Mouse (Mus musculus): ENCODE results near the gene Tpx2.

The Tpx2 gene

GRCm38 (mm10) chr2:152820369-152820768 is 27.4 kb upstream of the Tpx2 start:
- DNase-seq (ENCODE audit: low read depth, low spot score): no peak

DNA sequence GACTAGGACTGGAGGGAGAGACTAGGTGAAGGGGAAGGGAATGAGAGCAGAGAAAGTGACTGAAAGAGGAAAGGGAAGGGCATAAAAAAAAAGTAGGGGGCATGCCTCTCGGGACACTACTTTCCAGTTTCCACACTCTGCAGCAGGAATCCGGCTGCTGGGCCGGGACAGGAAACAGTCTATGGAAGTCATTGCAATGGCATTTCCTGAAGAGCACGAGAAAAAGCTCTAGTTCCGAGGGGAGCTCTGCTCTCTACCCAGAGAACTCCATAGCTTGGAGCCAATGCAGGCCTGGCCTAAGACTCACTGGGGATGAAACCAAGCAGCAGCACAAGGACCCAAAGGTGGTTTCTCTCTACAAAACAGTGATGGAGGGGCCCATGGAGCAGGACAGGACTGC is 26.7 kb upstream of the Tpx2 start:
- DNase-seq (ENCODE audit: low read depth, low spot score): no peak

DNA sequence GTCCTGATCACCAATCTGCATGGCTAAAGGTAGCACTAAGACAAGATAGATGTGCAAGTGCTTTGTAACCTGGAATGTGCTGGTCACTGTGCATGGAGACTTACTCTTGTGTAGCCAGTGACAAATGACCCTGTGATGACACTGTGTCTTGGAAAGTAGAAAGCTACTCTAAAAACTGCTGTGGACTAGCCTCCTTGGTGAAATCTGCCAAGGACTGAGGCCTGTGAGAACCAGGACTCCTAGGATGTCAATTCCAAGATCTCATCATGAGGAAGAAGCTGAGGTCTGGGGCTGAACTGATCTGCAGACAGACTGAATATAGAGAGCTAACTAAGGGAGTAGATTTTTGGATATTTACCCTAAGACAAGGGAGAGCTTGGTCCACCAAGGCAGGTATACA is 26.2 kb upstream of the Tpx2 start:
- no peak for DNase-seq (ENCODE audit: low read depth, low spot score)

GRCm38 (mm10) chr2:152823770-152824169 is 24.0 kb upstream of the Tpx2 start:
- DNase-seq (ENCODE audit: low read depth, low spot score): no peak

- no peak for DNase-seq (ENCODE audit: low read depth, low spot score)
These were observed 23.2 kb upstream of the Tpx2 start for GRCm38 (mm10) chr2:152824438-152825167.

DNA sequence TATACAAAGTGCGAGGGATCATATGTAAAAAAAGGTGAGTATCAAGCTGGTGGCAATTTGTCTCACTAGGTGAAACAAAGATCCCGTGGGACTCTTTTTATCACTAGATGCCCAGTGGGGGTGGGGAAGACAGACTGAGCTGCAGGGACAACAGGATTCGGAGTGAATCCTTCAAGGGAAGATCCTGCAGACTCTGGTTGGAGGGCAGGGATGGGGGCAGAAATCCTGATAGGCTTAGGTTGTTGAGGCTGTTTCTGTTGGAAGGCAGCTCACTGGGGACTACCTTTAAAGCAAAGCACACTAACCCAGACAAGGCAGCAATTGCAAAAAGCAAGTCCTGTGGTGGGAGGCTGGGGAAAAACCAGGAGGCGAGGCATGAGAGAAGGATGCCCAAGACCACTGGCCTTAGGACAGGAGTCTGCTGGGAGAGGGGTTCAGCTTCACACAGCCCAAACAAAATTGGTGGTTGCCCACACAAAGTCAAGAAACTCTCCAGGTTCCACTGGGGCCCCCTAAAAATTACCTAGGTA is 22.5 kb upstream of the Tpx2 start:
- DNase-seq (ENCODE audit: low read depth, low spot score): no peak

- no peak for DNase-seq (ENCODE audit: low read depth, low spot score)
These were observed 22.1 kb upstream of the Tpx2 start for GRCm38 (mm10) chr2:152825713-152826112.

DNA sequence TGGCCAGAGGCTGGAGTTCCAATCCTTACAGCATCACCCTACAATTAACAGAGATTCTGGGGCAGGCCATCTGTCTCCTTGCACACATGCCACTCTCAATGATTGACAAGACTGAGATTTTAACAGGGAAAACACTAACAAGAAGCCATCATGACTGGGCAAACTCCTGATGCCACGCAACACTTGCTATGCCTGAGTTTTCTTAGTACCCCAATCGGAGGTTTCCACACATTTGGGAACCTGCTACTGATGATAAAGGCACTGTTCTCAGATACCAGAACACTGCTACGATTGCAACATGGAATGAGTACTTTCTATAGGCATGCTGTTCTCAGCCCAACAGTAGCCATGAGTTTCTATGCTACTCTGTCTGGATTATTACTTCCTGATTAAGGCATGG is 21.3 kb upstream of the Tpx2 start:
- DNase-seq (ENCODE audit: low read depth, low spot score): no peak

- no peak for DNase-seq (ENCODE audit: low read depth, low spot score)
These were observed 20.3 kb upstream of the Tpx2 start for GRCm38 (mm10) chr2:152827321-152828010.

DNA sequence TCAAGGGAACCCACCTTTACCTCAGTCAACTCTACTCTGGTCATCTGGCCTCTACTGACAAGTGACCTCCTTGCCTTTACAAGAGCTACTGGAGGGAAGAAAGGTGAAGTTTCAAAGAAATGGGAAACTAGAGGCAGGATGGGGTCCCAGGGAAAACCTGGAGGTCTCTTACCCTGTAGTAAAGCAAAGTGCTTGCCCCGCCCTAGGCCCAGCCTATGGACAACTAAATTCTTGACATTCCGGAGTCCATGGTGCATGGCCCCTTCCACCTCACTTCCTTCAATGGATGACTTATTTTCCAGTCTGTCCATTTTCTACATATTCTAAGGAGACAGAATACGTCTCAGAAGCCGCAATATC is 19.8 kb upstream of the Tpx2 start:
- no peak for DNase-seq (ENCODE audit: low read depth, low spot score)

DNA sequence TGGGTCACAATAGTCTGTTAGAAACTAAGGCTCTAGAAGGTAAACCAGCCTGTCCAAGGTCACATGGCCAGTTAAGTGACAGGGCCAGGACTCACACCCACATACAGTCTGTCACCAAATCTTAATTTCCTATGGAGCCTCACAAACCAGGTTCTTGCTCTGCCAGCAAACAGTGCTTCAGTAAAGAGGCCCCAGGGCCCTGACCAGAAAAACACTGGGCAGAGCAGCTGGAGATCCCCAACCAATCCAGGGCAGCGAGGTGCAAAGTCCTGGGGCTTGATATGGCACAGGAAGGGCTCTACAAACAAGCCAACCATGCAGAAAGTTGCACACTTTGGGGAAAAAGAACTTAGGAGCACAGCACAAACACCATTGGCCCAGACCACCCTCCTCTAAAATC is 19.2 kb upstream of the Tpx2 start:
- DNase-seq (ENCODE audit: low read depth, low spot score): no peak

GRCm38 (mm10) chr2:152829367-152829881 is 18.3 kb upstream of the Tpx2 start:
- no peak for DNase-seq (ENCODE audit: low read depth, low spot score)

- peak; percentile 74 for DNase-seq (ENCODE audit: low read depth, low spot score)
These were observed 17.5 kb upstream of the Tpx2 start for GRCm38 (mm10) chr2:152830021-152830921.

GRCm38 (mm10) chr2:152831019-152831878 is 16.5 kb upstream of the Tpx2 start, which contains the start of gene Bcl2l1:
Bcl2l1 (minus strand) TSS chr2:152831728.
- peak; percentile 98 for DNase-seq (ENCODE audit: low read depth, low spot score)

DNA sequence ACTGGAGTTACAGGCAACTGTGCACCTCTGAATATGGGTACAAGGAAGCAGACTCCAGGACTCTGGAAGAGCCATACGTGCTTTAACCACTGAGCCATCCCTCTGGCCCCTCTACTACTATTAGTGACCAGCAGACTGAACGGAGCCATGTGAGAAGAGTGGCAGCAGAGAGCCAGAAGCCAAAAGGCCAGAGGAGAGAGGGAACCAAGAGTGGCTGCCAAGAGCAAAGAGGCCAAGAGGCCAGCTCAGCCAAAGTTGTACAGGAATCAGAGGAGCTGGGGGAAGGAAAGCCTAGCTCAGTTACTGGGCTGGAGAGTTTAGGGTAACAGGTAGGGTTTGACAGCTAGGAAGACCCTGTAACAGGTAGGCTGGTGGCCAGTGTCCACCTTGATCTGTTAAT is 8.5 kb upstream of the Tpx2 start:
- DNase-seq (ENCODE audit: low read depth, low spot score): no peak

DNA sequence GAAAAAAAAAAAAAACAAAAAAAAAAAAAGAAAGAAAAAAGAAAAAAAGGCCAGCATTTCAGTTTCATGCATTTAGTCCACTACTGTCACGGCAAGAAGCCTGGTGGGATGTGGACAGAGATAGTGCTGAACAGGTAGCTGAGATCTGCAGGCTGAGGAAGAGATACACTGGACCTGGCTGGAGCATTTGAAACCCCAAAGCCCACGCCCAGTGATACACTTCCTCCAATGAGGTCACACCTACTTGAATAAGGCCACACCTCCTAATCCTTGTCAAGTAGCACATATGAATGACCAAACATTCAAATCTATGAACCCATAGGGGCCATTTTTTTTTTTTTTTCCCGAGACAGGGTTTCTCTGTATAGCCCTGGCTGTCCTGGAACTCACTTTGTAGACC is 5.0 kb upstream of the Tpx2 start:
- DNase-seq (ENCODE audit: low read depth, low spot score): no peak

DNA sequence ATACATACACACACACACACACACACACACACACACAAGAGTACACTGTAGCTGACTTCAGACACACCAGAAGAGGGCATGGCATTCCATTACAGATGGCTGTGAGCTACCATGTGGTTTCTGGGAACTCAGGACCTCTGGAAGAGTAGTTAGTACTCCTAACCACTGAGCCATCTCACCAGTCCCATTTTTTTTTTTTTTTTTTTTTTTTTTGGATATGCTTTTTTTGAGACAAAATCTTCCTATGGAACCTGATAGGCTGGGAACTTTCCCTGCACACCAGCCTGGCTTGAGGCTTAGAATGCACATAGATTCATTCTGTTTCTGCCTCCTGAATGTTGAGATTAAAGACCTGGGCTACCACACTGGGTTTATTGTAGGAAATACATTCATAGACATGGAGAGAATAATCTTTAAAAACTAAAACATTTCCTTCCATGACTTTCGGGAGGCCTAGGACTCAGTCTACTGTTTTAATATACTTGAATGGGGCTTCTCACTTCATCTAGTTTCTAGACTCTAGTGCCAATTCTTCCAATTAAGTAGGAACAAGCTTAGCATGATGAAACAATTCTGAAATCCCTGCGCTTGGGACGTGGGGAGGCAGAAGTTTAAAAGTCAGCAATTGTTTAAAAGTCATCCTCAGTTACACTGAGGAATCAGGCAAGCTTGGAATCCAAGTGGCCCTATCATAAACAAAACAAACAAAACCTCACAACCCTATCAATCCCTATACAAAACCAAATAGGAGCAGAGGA is 528 bp upstream of the Tpx2 start:
- DNase-seq (ENCODE audit: low read depth, low spot score): no peak

GRCm38 (mm10) chr2:152848466-152848865 is 702 bp downstream of the Tpx2 start:
- no peak for DNase-seq (ENCODE audit: low read depth, low spot score)

GRCm38 (mm10) chr2:152859501-152859900 is 11.7 kb downstream of the Tpx2 start:
- no peak for DNase-seq (ENCODE audit: low read depth, low spot score)

- DNase-seq (ENCODE audit: low read depth, low spot score): no peak
These were observed 14.1 kb downstream of the Tpx2 start for GRCm38 (mm10) chr2:152861891-152862290.
